Mouse (Mus musculus): ENCODE data around the gene Clk1.

Gene Clk1

DNA sequence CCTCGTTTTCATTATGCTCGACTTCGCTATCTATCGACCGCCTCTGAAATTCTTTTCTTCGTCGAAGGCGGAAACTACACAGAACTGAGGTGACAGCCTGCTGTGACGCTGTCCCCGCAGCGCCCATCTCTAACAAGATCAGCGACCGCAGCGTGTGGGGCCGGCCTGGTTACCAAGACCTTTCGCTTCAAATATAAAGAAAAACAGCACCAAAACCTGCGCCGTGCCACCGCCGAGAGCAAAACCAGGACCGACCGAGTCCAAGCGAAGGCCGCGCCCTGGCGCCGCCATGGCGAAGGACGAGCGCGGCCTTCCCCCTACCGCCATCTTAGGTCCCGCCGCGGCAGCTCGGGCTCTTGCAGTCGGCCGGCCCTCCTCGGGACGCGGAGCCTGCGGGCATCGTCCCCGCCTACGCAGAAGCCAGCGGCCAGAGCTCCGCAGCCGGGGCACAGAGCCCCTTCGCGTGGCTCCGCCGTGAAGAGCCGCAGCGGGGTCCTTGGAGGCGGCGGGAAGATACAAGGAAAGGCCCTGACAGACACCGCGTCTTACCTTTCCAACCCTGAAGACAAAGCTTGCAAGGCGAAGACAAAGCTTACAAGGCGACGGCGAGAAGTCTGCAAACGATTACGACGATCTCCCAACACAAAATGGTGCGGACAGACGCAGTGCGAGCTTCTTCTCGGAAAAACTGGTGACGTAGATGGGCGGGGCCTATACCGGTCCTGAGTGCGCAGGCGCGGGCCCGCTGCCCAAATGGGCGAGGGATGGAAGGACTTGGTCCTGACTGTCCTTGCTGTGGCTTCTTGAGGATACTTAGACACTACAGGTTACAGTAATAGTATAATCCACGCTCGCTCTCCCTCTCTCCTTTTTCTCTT is at the start of gene Clk1:
Clk1 (minus strand) TSS at position 696 of the 878 bp plus-strand sequence.
- peak; percentile 88 for DNase-seq (ENCODE audit: low read depth)

DNA sequence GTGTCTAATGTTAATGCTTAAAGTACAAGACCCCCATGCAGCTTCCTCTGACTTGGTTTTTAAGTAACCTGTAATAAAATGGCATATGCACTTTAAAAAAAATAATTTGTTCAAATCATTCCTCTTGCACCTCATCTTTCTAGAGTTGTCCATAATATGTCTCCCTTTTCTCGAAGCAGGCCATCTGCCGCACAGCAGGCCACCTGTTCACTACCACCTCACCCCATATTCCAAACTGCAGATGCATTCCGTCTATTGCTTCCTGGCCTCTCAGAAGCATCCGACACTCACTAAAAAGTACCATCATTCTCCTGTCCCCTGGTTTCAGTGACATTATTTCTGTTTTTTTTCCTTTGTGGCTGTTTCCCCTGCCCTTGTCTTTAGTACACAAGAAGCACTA is 41.7 kb upstream of the Clk1 start:
- no peak for DNase-seq (ENCODE audit: low read depth)

DNA sequence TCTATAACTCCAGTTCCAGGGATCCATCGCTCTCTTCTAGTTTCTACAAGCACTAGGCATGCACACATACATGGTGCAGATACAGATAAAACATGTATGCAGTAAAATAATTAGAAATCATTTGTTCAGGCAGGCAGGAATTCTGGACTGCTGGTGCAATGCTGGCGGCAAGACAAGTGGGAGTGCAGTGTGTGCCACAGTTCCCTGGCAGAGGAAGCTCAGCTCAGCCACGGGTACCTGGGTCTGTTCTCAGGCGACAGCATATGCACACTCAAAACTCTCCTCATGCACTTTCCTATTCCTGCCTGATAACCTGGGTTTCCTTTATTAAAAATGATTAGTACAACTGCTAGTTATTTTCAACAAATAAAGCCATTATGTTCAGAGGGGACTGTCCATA is 41.2 kb upstream of the Clk1 start:
- no peak for DNase-seq (ENCODE audit: low read depth)

DNA sequence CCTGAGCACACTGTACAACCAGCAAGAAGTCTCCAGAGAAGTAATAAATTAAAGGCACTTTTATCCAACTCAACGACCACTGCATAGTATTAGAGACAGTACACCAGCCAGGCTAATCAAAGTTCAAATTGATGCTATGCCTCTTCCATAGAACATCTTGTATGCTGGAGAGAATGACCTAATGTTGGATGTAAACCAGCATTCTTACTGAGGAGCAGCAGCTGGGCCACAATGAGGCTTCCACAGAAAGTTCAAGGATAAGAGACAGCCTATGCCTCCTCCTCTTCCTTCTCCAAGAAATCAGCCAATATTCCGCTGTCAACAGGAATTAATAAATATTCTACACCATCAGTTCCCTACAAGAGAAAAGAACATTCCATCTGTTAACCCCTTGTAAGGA is 40.1 kb upstream of the Clk1 start:
- DNase-seq (ENCODE audit: low read depth) = no peak

DNA sequence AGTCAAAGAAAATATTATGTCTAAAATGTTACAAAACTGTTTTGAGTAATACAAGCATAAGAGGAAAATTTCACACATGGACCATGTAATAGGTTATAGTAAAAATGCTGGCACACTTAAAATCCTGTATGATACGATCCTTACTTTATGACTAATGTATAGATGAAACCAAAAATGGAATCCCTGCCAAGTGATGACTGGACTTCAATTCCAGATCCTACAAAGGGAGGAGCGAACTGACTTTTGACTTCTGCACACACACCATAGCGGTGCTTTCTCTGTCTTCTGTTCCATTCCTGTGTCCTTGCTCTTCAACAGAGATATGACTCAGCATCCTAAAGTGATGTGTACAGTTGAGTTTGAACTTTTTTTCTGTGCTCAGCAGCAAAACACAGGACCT is 36.7 kb upstream of the Clk1 start:
- no peak for DNase-seq (ENCODE audit: low read depth)

DNA sequence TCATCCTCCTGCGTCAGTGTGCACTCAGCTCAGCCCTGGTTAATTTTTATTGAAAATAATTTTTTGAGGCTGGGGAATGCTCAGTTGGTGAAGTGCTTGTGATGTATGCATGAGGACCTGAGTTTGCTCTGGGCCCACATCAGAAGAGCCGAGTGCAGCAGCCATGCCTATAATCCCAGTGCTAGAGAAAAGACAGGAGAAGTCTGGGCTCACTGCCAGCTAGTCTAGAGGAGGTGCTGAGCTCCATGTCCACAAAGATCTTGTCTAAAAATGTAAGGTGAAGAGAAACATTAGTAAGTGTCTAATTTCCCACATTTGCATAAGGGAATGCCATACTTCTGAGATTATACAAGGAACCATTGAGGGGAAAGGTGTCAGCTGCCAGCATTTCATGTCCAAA is 35.0 kb upstream of the Clk1 start:
- DNase-seq (ENCODE audit: low read depth) = no peak

DNA sequence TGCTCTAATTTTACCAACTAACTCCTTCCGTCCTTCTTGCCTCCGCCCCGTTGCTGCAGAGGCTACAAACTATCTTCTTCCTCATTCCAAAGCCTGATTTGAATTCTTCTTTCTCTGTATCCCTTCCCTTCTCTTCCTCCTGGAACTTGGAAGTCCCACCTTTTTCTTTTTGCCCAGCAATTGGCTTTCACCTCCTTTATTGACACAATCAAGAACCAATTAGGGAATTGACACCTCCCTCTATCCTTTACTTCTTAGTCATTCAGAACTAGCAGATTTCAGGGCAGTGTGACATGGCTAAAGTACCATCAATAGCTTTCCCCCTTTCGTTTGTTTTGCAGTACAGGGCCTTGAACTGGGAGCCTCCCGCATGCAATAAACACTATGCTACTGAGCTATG is 34.3 kb upstream of the Clk1 start:
- peak; percentile 21 for DNase-seq (ENCODE audit: low read depth)

DNA sequence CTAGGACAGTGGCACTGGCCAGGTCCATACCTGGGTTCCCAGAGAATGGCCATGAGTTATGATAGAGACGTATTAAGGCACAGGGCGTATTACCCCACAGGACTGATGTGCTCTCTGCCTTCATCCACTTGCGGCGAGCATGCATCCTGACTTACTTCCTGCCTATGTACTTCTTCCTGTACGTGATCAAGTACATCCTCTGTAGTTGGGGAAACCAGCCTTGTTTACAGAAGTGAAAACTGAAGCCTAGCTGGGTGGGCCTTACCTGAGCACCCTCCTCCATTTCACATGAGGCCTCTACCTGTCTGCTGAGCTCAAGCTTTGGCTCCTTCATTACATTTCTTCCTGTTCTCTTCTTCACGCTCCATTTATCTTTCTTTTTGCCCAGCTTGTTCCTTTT is 30.4 kb upstream of the Clk1 start:
- no peak for DNase-seq (ENCODE audit: low read depth)

DNA sequence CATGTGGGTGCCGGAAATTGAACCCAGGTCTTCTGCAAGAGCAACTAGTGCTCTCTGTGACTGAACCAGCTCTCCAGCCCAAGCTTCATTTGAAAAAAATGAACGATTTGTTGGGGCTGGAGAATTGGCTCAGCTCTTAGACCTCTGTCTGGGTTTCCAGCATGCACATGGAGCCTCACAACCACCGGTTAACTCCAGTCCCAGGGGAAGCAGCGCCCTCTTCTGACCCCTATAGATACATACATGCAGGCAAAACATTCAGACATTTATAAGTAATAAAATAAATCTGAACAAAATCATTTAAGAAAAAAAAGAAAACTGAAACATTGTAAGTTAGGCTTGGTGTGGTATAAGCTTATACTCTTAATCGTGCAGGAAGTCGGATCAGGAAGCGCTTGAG is 24.5 kb upstream of the Clk1 start:
- DNase-seq (ENCODE audit: low read depth) = no peak

DNA sequence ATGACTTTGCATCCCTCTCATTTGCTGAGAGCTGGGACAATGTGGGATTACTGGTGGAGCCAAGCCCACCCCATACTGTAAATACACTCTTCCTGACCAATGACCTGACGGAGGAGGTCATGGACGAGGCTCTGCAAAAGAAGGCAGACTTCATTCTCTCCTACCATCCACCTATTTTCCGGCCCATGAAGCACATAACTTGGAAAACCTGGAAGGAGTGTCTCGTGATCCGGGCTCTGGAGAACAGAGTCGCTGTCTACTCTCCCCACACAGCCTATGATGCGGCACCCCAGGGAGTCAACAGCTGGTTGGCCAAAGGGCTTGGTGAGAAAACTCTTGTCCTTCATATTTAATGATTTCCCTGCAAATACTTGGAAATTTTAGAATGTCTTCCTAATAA is 23.9 kb upstream of the Clk1 start:
- no peak for DNase-seq (ENCODE audit: low read depth)

DNA sequence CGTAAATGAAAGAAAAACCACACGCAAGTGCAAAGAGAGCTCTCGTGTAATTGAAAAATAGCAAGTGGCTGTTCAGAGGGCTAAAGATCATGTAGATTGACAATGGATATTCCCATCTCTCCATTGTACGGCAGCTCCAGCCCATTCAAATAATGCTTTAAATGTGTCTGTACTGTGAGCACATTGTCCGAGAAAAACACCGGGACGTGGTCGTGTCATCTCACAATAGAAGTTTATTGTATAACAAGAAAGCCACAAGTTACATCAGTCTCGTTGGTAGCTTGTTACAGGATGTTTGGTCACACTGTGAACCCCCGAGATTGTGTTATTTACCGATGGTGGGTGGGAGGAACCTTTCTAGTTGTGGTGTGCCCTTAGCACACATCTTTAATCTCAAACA is 22.0 kb upstream of the Clk1 start:
- no peak for DNase-seq (ENCODE audit: low read depth)

DNA sequence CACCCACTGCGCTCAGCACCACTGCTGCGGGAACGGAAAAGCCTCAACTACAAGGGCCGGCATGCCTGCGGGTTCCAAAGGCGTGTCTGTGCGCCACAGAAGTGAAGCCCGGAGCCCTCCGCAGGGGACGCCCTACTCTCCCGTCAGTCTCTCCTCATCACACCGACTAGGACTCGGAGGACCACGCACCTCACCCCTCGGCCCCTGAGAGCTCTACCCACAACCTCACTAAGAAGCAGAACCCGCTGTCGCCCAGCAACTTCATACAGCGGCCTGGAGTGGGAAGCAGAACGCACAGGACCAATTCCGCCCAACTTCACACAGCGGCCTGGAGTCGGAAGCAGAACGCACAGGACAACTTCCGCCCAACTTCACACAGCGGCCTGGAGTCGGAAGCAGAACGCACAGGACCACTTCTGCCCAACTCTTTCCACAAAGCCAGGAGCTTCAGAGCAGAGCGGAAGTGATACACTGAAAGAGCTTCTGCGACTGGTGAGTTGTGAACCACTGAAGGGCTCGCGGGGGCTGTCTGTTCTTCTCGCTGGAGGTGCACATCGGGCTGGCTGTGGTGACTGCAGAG is 21.4 kb upstream of the Clk1 start, which contains the start of the genes Nif3l1 and Ppil3:
Nif3l1 (plus strand) TSS at position 9 of the 580 bp plus-strand sequence.
Ppil3 (minus strand) TSS at position 344 of the 580 bp plus-strand sequence.
- peak; percentile 82 for DNase-seq (ENCODE audit: low read depth)

DNA sequence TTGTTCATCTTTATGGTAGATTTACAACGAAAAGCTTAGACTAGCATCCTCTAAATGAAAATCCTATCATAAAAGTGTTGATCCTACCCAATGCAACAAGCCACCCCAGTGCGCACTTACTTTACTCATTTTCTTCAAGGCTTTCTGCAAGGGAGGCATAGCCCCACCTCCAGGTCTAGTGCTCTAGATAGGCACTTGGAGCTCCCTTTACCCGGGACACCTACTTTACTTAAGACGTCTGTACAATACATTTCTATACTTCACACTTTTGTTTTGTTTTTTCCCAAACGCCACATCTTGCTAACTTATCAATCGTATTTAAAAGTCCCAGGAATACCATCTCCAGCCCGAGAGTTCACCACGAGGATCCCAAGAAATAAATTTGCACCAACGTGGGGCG is 20.8 kb upstream of the Clk1 start:
- DNase-seq (ENCODE audit: low read depth) = no peak

DNA sequence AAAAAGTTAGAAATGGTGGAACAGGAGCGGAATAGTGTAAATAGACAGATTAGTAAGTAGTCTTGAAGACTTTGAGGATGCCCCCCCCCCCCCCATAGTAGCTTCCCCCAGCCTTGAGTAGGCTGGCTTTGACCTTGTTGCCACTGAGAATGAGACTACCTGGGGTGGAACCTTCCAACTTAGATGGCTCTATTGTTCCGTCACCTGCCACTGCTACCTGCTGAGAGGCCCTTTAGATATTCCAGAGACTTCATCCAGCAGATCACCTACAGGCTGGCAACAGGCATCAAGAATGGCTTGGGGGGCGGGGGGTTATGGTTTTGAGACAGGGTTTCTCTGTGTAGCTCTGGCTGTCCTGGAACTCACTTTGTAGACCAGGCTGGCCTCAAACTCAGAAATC is 685 bp upstream of the Clk1 start:
- DNase-seq (ENCODE audit: low read depth) = no peak

DNA sequence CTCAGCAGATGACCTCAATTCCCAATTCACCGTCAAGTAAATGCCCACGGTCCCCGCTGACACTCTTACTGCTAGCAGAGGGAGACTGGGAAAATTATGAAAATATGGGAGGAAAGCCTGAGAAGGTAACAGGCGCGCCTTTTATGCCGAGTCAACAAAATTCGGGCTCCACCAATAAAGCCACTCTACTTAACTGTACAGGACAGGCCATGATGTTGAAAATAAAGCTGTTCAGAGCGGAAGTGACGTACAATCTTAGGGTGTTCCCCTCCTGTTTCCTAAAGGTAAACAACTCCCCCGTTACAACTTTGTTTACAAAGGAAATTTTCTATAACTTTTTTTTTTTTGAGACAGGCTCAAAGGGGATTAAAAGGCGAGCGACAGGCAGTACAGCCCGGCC is 987 bp downstream of the Clk1 start:
- DNase-seq (ENCODE audit: low read depth) = no peak

DNA sequence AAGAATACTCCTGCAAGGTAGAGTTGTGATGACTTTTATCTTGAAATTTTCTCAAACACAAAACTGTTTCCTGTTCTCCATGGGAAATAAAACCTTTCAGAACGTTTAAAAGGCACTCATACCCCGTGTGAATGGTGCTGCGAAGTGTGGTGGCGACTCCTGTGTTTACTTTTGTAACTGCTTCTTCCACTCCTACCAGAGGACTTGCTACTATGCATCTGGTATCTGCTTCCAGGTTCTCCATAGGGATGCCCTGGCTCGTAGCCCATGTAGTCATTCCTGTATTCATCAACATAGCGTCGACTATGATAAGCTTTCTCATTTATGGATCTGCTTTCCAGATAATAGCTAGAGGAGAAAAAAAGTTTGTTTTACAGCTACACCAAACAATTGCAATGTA is 2.9 kb downstream of the Clk1 start:
- no peak for DNase-seq (ENCODE audit: low read depth)

DNA sequence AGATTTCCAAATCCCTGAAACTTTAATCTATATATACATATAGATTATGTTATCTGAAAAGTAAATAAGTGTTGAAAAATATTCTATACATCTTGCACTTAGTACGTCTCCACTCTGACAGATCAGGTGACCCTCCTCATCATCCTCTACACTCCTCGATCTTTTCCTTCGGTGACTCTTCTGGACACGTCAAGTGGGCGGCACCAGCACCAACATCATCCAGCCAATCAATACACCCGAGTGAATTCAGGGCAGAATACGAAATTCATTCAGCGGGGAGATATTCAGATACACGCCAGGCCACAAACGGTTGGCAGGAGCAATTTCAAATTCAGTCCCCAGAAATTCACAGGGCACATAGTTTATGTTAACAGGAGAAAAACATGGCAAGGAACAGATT is 3.8 kb downstream of the Clk1 start:
- DNase-seq (ENCODE audit: low read depth) = no peak

DNA sequence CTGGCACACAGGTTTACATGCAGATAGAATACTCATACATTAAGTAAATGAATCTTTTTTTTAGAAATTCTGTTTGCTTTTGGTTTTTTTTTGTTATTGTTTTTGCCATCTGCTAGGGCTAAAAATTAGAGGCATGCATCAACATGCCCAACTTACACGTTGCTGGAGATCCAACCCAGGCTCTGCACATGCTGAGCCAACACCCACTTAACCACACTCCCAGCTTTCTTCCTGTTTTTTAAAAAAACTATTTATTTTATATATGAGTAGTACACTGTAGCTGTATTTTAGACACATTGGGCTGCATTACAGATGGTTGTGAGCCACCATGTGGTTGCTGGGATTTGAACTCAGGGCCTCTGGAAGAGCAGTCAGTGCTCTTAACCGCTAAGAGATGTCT is 7.8 kb downstream of the Clk1 start:
- DNase-seq (ENCODE audit: low read depth) = no peak

DNA sequence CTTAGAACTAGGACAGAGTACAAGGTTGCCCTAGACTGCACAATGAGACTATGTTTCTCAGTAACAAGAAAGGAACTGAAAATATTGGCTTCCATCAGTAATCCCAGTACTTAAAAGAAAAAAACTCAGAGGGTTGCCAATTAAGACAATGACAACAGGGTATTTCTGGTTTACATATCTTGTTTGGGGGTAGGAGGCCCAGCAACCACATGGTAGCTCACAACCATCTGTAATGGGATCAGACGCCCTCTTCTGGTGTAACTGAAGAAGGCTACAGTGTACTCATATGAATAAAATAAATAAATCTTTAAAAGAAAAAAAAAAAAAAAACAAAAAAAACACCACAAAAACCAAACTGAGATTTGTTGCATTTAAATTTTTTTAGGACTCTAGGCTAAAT is 8.4 kb downstream of the Clk1 start:
- no peak for DNase-seq (ENCODE audit: low read depth)

DNA sequence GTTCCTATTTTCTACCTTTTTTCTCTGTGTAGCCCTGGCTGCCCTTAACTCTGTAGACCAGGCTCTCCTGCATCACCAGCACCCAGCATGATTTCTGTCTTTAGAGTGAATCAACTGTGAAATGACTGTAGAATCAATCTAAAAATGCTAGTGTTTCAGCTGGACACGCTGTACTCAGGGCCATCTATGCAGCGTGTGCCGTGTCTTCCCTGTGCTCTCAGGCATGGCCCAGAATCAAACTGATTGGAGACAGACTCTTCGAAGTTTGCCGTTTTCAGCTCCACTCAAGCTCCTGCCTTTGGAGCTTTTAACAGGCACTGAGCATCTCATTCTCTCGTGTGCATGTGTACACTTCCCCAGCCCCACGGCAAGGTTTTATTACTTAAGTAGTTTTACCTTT is 13.1 kb downstream of the Clk1 start:
- DNase-seq (ENCODE audit: low read depth) = no peak

DNA sequence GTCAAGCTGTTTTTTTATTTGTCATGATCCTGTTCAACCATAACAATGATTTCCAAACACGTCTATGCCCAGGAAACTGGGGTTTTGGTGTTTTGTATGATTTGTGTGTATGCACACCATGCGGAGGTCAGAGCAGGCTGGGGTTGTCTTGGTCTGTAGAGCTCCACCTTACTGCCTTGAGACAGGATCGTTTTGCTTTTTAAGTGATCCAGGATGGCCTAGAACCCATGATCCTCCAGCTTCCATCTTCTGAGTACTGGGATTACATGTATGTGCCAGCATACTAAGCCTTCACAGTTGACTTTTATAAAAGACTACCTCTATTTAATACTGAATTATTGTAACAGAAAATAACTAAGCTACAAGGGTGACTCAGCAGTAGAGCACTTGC is 13.7 kb downstream of the Clk1 start:
- DNase-seq (ENCODE audit: low read depth) = no peak

DNA sequence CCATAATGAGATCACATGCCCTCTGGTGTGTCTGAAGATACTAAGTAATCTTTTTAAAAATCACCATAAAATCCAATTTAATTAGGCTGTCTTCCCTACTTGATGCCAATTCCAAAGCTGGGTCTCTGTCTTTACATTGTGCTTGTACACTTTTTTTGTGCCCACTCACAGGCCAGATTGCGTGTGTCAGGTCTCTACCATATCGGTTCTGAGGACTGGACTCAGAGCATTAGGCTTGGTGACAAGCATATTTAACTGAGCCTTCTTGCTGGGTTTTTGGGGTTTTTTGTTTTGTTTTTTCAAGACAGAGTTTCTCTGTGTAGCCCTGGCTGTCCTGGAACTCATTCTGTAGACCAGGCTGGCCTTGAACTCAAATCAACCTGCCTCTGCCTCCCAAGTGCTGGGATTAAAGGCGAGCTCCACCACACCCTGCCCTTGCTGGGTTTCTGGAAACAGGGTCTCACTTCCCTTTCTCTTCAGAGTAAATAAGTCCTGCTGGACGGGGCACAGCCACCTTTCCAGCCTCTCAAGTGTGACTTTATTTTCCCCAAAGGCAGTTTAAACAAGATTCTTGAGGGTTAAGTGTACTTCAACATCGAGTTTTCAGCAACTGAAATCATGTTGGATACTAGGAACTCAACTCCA is 14.2 kb downstream of the Clk1 start:
- no peak for DNase-seq (ENCODE audit: low read depth)

DNA sequence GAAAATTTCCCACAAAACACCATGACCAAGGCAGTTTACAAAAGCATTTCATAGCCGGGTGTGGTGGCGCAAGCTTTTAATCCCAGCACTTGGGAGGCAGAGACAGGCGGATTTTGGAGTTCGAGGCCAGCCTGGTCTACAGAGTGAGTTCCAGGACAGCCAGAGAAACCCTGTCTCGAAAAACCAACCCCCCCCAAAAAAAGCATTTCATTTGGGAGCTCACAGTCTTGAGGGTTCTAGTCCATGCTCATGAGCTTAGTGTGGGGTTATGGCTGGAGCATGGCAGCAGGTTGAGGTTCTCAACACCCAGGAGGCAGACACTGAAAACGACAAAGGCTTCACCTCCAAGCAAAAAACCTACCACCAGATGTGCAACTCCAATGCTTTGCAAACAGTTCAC is 15.7 kb downstream of the Clk1 start:
- DNase-seq (ENCODE audit: low read depth) = no peak
